Mouse (Mus musculus) duodenum, adult 2 months (tissue): ENCODE data around the gene Eef1akmt4. TPM values are rescaled to one million over a fixed set of nuclear protein-coding genes. Genes with fewer than 3 reads are reported as not detected.

Experiments used
- polyA plus RNA-seq: library from polyadenylated mRNA; depleted of rRNA; stranded (reverse); fragments of >200 nt; gene quantifications from 2 replicates; pipeline ENCODE4 v1.2.3, GENCODE M21; 2012; ENCODE audit warnings: low replicate concordance; rRNA removed

The Eef1akmt4 gene
- 6.3 and 11.3 TPM in 2 replicates for polyA plus RNA-seq

GRCm38 (mm10) chr16:20611357-20612227 is at the start of gene Eef1akmt4, which contains the start of the genes Gm49333 and Alg3:
Gene Eef1akmt4 (plus strand): TSS chr16:20611593.
Gene Gm49333 (plus strand): TSS chr16:20611610.
Gene Alg3 (minus strand): TSS chr16:20611735.

GRCm38 (mm10) chr16:20589366-20589938 is 21.9 kb upstream of the Eef1akmt4 start, which contains the start of gene Vwa5b2:
Gene Vwa5b2 (plus strand): TSS chr16:20589471.

GRCm38 (mm10) chr16:20621191-20621990 is 10.0 kb downstream of the Eef1akmt4 start, which contains the start of gene Camk2n2:
Gene Camk2n2 (minus strand): TSS chr16:20621287.

GRCm38 (mm10) chr16:20629731-20630634 is 18.6 kb downstream of the Eef1akmt4 start, which contains the start of gene Ece2:
Gene Ece2 (plus strand): TSS chr16:20629828.

GRCm38 (mm10) chr16:20651076-20651946 is 39.9 kb downstream of the Eef1akmt4 start, which contains the start of gene Psmd2:
Gene Psmd2 (plus strand): TSS chr16:20651652.

GRCm38 (mm10) chr16:20668013-20668412 is 56.6 kb downstream of the Eef1akmt4 start, which contains the start of gene Eif4g1:
Gene Eif4g1 (plus strand): TSS chr16:20668313.

Other genes starting within 250 kb of the Eef1akmt4 start
- 12.5 and 18.1 TPM in 2 replicates for gene Abcc5, start 185.2 kb upstream of the Eef1akmt4 start, polyA plus RNA-seq
- gene Eif2b5, start 112.8 kb upstream of the Eef1akmt4 start, polyA plus RNA-seq: 11.1 and 14.5 TPM in 2 replicates
- gene Dvl3, start 94.6 kb upstream of the Eef1akmt4 start, polyA plus RNA-seq: 32.7 and 44.7 TPM in 2 replicates
- gene Ap2m1, start 76.1 kb upstream of the Eef1akmt4 start, polyA plus RNA-seq: 358 and 481 TPM in 2 replicates
- gene Abcf3, start 63.0 kb upstream of the Eef1akmt4 start, polyA plus RNA-seq: 16.3 and 29.3 TPM in 2 replicates
- 5.8 and 15.6 TPM in 2 replicates for gene Vwa5b2, start 22.1 kb upstream of the Eef1akmt4 start, polyA plus RNA-seq
- gene Gm49333, start within 50 bp of the Eef1akmt4 start, polyA plus RNA-seq: 0.15 and 0.30 TPM in 2 replicates
- gene Alg3, start 142 bp downstream of the Eef1akmt4 start, polyA plus RNA-seq: 21.4 and 23.3 TPM in 2 replicates
- gene Camk2n2, start 9.7 kb downstream of the Eef1akmt4 start, polyA plus RNA-seq: 5.2 and 5.7 TPM in 2 replicates
- gene Ece2, start 18.2 kb downstream of the Eef1akmt4 start, polyA plus RNA-seq: 0.19 TPM in 1 of 2 replicates, not detected in the other
- gene Psmd2, start 40.1 kb downstream of the Eef1akmt4 start, polyA plus RNA-seq: 22.5 and 32.8 TPM in 2 replicates
- gene Eif4g1, start 56.7 kb downstream of the Eef1akmt4 start, polyA plus RNA-seq: 261 and 397 TPM in 2 replicates
- gene Fam131a, start 81.6 kb downstream of the Eef1akmt4 start, polyA plus RNA-seq: 3.0 and 6.5 TPM in 2 replicates
- 6.8 and 8.2 TPM in 2 replicates for gene Polr2h, start 106.1 kb downstream of the Eef1akmt4 start, polyA plus RNA-seq
- gene Clcn2, start 106.2 kb downstream of the Eef1akmt4 start, polyA plus RNA-seq: 142 and 219 TPM in 2 replicates
- gene Chrd, start 121.5 kb downstream of the Eef1akmt4 start, polyA plus RNA-seq: 2.1 and 4.5 TPM in 2 replicates
- 4.2 and 6.7 TPM in 2 replicates for gene Thpo, start 122.9 kb downstream of the Eef1akmt4 start, polyA plus RNA-seq